Mouse (Mus musculus): ENCODE measurements around the gene Slc29a2.

- no peak for TF ChIP-seq CTCF (IDR thresholded peaks at IDR 0.05; ENCODE audit: insufficient read depth, low read length)
- no peak for TF ChIP-seq POLR2A (IDR thresholded peaks at IDR 0.05; ENCODE audit: borderline replicate concordance, extremely low read depth, low read depth, low read length)
Observed at GRCm38 (mm10) chr19:5016221-5016742, 7.4 kb upstream of the Slc29a2 start.
